Mouse (Mus musculus) olfactory bulb, adult 2 months (tissue): Measurements from ENCODE around the gene Cdh4.

Experiments used
- CTCF ChIP-seq: fragments of 200-500 bp; IDR thresholded peaks from 2 replicates; pipeline ENCODE4 v1.5.1; 2012; ENCODE audit warnings: low read depth, mild to moderate bottlenecking, low read length, moderate library complexity; ENCODE audit not compliant: insufficient read depth
- POLR2A ChIP-seq: fragments of 200-500 bp; IDR thresholded peaks from 2 replicates; pipeline ENCODE4 v1.6.1; 2012; ENCODE audit warnings: mild to moderate bottlenecking, low read depth, low read length, moderate library complexity; ENCODE audit not compliant: insufficient read depth

DNA sequence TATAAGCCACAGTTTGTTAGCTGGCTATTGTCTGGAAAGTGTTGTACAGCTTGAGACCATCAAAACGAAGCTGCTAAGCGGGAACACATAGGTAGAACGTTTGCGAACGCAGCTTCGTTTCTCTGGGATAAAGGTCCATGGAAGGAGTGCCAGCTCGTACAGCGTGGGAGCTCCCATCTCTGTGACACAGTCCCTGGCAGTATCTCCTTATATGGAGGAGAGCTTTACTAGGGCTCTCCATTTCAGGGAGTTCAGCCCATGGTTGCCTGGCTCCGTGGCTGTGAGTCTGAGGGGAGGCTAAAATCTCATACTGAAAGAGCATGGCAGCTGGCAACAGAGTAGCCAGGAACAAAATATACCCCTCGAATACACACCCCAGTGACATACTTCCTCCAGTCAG lies 409.9 kb downstream of the Cdh4 start:
- TF ChIP-seq CTCF (no peak), POLR2A (no peak)
